Mouse (Mus musculus) ES-Bruce4 (cell line): ENCODE measurements around the gene Xrn1.

ENCODE experiments used
- CTCF ChIP-seq: IDR thresholded peaks from one replicate; pipeline ENCODE4 v1.8.1; 2011; ENCODE audit warnings: low read depth, low read length
- EP300 ChIP-seq: IDR thresholded peaks from 2 replicates; pipeline ENCODE4 v1.6.1; 2011; ENCODE audit warnings: low read depth, low read length; ENCODE audit not compliant: insufficient read depth
- POLR2A ChIP-seq: IDR thresholded peaks from one replicate; pipeline ENCODE4 v1.8.1; 2011; ENCODE audit warnings: low read length; ENCODE audit not compliant: insufficient read depth

GRCm38 (mm10) chr9:96095192-96095591, 140.6 kb downstream of the Xrn1 start:
- TF ChIP-seq CTCF (no peak), POLR2A (no peak), EP300 (no peak)
